Mouse (Mus musculus) Muller cell, postnatal 12 days (primary cell): ENCODE data around the gene Ube3b.
A peak's percentile ranks its signal among the peaks of the same experiment; 100 is the strongest.

Experiments used
- DNase-seq: peaks from one replicate; pipeline ENCODE4 v3.0.0-alpha.2; 2015; ENCODE audit errors: inconsistent ontology term

Ube3b gene

DNA sequence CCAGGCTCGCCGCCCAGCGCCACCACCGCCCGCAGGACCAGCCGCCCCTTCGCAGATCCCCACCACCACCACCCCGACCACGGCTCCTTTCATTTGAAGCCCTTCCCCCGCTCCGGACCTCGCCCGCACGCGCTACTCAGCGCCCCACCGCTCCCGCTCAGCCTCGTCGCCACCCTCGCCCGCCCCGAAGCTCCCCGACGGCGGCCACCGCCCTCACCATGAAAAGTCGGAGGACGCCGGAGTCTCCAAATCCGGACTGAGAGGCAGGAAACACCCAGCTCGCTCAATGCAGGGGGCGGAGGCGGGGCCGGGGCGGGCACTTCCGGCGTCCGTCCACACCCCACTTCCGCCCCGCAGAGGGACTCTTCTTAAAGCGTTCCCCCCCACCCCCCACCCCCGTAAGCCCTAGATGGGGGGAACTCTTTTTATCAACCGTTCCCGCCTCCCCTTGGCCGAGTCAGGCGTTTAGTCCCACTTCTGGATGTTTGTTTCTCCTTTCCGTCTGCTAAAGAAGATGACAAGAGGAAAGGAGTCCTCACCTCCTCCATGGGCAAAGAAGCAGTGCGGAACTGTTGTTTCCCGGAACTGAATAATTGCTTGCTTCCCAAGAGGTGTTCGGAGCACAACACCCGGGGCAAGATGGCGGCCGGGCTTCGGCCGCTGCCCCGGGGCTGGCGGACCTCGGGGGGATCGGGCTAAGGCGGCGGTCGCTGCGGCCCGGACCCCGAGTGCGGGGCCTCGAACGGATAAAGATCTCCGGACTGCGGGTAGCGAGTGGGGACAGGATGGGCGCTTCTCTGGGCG lies at the start of gene Ube3b, which contains the start of gene Kctd10:
Gene Ube3b (plus strand): TSS at position 399 of the 804 bp plus-strand sequence.
Gene Kctd10 (minus strand): TSS at position 300 of the 804 bp plus-strand sequence.
- peak; percentile 97 for DNase-seq

DNA sequence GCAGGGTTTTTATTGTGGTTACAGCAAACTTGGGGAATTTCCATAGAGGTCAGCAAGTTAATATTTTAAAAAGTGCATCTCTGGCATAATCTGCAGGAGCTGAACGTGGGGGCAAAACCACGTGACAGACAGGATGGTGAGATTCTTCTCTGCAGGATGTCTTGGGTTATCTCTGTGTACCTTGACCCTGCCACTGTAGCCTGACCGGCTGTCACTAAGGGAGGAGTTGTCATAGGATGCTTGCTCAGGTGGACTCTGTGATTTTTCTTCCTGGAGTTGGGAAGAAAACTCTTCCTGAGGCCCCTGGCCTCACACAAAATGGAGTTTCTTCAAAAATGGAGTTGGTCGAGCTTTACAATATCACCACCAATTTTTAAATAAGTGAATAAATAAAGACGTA lies 37.4 kb upstream of the Ube3b start:
- no peak for DNase-seq

DNA sequence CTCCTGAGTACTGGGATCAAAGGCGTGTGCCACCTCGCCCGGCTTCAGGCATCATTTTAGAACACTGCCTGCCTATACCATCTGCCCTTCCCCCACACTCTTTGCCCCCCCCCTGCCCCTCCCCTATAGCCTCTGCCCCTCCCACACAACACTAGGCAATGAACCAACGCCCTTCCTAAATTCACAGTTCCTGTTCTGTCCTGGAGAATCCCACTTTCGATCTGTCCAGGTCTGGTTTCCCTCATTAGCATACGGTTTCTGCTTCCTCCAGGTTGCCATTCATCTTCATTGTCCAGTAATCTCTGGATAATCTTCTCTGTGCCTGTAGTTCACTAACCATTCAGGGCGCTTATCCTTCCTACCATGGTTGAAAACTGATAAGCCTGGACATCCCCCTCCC lies 36.8 kb upstream of the Ube3b start:
- DNase-seq = no peak

DNA sequence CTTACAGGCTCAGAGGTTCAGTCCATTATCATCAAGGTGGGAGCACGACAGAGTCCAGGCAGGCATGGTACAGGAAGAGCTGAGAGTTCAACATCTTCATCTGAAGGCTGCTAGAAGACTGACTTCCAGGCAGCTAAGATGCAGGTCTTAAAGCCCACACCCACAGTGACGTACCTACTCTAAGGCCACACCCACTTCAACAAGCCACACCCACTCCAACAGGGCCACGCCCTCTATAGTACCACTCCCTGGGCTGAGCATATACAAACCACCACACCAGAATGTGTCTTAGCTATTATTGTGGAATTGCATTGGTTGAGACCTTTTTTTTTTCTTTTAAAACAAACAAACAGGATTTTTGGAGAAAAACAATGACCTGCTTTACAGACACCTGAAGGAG lies 34.9 kb upstream of the Ube3b start:
- DNase-seq = no peak

DNA sequence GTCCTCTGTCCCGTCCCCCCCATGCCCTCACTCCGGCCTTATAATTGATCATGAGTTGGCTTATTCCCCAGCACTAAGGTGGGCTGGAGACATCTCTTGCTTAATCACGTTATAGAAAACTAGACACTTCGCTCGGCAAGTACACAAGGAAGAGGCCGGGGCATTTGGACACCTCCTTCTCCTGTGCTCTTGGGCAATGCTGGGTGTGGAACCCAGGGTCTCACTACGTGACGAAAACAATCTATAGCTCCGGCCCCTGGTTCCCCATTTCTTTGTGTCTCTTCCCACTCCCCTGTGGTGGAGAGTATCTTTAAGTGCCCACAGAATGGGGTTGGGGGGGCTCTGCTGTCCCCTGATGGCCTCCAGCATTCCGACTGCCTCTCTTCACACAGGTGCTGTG lies 33.4 kb upstream of the Ube3b start:
- DNase-seq = no peak

- DNase-seq = no peak
Measured at GRCm38 (mm10) chr5:114351490-114351889, 28.9 kb upstream of the Ube3b start.

DNA sequence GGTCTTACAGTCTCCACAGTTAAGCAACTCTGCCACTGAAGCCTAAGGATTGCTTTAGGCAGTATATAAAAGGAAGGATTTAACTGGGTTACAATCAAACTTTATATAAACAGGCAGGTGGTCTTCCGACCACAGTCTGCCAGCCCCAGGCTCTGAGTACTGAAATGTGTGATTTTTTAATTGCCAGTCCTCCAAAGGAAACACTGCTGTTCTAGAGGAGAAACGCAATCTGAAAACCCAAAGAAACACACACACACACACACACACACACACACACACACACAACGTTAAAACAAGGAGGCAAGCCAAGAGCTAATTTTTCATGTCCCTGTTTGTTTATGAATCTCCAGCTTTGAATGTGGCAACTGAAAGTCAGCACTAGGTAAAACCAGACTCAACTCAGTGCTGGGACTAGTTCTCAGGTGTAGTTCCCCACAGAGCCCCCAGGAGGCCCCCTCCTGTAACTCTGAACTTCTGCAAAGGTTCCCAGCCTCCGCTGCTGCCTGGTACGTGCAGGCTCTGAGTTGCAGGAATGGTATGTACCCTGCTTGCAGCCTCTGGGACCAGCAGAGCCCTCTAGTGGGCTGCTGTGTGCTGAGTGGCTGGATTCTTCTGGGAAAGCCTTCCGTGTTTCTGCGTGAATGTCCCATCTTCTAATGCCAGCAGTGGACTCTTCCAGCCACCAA lies 24.0 kb upstream of the Ube3b start:
- peak; percentile 95 for DNase-seq

DNA sequence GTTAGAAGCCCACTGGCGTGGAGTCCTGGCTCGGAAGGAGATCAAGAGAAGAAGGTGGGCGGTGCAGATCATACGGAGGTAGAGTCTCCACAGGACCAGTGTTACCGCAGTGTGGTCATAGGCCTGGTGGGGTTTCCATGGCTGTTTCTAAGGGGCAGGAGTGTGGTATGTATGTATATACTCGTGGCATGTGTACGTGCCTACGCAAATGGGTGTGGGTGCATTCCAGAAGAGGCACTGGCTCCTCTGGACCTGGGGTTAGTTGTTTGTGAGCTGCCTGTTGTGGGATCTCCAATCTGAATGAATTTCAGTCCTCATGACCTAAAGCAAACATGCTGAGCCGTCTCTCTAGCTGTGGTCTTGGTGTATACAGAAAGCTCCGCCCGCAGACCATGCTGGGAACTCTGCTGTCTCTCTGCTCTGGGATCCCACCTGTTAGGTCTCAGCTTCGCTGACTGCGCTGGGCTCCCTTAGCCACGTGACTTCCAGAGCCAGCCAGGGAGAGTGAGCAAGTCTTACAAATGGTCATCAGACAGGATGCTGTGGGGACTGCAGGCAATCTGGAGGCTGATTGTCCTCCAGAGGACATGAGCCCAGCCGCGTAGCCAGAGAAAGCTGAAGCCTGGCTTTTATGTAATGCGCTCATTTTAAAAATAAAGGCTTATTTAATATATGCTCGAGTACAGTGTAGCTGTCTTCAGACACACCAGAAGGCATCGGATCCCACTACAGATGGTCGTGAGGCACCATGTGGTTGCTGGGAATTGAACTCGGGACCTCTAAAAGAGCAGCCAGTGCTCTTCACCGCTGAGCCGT lies 23.3 kb upstream of the Ube3b start:
- peak; percentile 64 for DNase-seq

DNA sequence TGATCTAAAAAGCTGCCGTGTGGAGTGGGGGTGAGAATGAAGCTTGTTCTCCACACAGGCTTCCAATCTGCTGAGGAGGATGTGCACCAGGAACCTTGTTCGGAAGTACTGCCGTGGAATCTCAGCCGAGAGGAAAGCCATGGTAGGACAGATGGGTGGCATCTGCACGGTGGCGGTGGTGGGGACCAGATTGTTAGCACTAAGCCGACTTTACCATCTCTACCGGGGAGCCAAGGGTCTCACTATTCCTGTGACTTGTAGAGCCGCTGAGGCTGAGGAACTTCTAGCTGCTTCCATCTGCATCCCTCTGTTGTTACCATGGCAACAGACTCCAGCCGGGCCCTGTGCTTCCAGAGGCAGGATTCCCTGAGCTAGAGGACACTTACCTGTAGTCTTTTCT lies 21.6 kb upstream of the Ube3b start:
- no peak for DNase-seq

- no peak for DNase-seq
Measured at GRCm38 (mm10) chr5:114359586-114359985, 20.8 kb upstream of the Ube3b start.

DNA sequence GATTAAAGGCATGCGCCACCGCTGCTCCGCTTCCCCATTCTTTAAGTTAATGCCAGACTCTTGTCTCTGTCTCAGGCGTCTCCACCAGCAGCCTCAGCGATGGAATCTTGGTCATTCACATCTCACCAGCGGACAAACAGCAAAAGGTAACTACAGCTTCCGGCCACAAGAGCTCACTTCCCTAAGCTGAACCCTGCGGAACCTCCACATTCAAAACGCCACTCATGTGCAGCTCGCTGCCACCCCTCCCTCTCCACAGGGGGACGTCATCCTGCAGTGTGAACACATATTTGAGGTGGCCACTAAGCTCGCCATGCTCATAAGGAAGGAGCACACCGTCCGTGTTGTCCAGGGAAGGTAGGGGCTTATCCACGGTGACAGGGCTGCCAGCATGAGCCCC lies 19.4 kb upstream of the Ube3b start:
- no peak for DNase-seq

GRCm38 (mm10) chr5:114365043-114365752 lies 15.2 kb upstream of the Ube3b start:
- DNase-seq = no peak

DNA sequence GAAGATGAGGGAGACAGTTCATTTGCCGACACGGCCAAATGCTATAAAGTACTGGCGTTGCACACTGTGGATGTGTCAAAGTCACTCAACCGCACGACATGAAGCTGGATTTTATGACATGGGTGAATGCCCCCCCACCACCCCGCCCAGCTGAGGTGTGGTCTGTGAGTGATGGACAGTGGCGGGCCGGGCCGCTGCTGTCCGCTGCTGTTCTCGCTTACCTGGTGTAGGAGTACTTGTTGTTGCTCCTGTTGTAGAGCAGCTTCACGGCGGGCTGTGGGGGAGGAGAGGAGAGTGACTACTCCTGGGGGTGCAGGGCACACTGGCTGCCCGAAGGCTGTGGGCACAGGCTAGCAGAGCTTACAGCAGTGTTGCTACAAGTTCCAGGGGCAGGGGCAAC lies 12.3 kb upstream of the Ube3b start:
- no peak for DNase-seq

GRCm38 (mm10) chr5:114368803-114369496 lies 11.5 kb upstream of the Ube3b start:
- no peak for DNase-seq

- no peak for DNase-seq
Measured at GRCm38 (mm10) chr5:114369921-114370320, 10.5 kb upstream of the Ube3b start.

DNA sequence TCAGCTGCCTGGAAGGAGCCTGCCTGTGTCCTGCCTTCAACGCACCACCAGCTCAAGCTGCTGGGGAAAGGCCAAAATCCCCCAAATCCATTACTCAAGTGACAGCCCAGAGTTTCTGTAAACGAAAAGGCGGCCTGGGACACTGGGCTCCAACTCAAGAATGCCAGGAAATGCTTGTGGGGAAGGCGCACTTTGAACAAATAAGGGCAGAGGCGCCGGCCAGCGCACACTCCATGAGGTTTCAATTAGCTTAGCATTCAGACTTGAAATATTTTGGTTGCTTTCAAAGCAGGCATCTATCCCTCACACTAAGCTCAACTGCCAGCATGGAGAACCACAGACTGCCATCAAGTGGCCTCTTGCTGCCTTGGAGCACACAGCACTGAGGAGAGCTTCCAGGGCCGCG lies 10.0 kb upstream of the Ube3b start:
- DNase-seq = peak; percentile 96

- DNase-seq = no peak
Measured at GRCm38 (mm10) chr5:114371331-114371730, 9.1 kb upstream of the Ube3b start.

DNA sequence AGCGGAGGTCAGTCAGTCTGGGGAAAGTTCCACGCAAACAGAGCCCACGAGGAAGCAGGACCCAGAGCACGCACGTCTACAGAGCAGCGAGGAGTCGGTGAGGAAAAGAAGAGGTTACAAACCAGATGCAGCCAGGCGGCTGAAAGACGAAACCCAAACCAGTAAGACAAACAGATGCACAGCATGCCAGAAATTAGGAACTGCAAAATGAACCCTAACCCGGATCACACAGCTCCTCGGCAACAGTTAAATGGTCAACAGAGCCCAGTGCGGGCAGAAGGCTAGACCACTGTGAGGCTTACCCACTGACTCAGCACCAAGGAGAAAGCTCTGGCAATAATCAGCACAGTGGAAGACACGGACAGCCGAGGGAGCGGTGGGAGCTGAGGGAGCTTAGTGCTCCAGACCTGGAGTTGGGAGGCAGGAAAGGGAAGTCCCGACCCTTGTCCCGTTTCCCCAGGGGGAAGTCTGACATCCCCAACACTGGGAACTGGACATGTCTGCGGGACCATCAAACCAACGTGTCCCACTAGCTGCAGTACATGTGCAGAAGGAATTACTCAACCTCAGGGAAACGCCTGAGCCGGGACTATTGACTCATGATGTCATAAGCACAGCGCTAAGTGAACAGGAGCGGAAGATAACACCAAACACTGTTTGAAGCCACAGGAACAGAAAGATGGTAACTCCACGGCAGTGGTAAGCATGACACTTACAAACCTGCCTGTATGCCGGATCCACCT lies 8.5 kb upstream of the Ube3b start:
- DNase-seq = no peak

GRCm38 (mm10) chr5:114372565-114372964 lies 7.8 kb upstream of the Ube3b start:
- peak; percentile 96 for DNase-seq

GRCm38 (mm10) chr5:114373174-114373573 lies 7.2 kb upstream of the Ube3b start:
- DNase-seq = peak; percentile 20
